Mouse (Mus musculus): Measurements from ENCODE around the gene Polr3k. TPM values are rescaled to one million over a fixed set of nuclear protein-coding genes. Genes with fewer than 3 reads are reported as not detected.
A peak's percentile ranks its signal among the peaks of the same experiment; 100 is the strongest.

Gene Polr3k
- 39.3 and 50.7 TPM in 2 replicates for total RNA-seq (2017)

DNA sequence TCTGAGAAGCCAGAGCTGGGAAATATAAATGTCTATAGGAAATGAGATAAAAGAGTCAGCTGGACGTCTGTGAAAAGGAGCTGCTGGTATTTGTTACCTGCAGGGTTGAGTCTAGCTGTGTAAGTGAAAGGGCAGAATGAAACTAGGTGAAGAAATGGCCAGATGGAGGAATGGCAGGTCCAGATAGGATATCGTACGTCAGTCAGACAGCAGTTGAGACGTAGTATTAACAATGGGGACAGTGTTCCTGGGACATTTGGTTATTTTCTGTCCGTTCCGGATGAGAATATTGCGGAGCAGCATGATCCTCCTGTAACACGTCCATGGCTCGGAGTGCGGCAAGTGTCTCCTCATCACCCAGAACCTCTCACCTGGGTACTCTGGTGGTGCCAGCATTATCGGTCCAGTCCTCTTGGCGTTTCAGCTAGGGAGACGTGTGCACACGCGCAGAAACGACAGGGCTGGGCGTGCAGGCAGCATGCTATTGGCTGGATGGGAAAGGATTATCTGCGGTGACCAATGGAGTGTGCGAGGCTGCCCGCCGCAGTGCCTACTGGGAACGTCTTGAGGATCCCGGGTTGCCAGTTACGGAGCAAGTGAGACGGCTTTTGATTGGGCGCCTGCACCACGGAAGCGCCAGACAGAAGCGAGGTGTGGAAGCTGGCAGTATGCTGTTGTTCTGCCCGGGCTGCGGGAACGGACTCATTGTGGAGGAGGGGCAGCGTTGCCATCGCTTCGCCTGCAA, at the start of gene Polr3k:
Polr3k (plus strand) TSS at position 547 of the 745 bp plus-strand sequence.
- peak; percentile 98 for ATAC-seq (replicated peaks; ENCODE audit: low read depth, poor library complexity, severe bottlenecking)

DNA sequence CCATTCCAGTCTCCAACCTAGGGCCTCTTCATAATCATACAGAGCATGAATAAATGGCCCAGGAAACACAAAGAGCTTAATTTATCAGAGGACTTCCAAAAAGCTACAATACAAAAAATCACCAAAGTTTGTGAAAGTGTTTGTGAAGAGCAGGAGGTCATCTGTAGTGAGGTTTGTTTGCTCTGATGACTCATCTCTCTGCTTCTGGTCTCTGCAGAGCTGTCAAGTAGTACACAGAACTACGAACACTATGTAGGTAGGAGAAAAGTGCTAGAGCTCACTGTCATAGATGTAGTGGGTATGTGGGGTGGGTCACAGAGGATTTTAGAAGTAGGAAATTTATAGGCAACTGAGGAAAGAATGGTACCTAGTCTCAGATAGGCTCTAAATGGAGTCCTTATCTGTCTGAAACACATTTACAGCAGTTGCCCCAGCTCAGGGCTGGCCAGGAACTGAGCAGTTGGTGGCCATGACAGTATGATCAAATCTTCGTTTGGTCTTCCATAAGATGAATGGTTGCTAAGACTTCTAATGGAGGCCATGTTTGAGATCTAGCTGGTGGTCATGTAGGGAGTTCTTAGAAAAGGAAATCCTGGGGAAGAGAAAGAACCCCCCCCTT, 35.0 kb upstream of the Polr3k start:
- peak; percentile 42; the same call in 1 of the 2 replicates for ATAC-seq (replicated peaks; ENCODE audit: low read depth, poor library complexity, severe bottlenecking)

DNA sequence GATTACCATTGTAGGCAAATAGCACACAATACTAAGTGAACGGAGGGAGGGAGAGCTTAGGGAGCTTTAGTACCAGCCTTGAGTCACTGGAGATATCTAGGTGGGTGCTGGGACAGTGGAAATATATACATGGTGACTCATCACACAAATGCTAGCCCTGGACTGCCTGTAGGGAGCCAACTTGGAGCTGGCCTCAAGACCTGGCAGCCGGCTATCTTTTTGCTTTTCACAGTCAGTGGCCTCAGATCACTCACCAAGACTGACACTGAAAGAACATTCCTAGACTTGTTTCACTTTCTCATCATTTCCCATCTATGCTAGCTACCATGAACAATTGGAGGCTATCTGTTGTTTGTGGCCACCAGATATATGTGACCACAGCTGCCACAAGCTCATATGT, 31.4 kb upstream of the Polr3k start:
- no peak for ATAC-seq (replicated peaks; ENCODE audit: low read depth, poor library complexity, severe bottlenecking)

DNA sequence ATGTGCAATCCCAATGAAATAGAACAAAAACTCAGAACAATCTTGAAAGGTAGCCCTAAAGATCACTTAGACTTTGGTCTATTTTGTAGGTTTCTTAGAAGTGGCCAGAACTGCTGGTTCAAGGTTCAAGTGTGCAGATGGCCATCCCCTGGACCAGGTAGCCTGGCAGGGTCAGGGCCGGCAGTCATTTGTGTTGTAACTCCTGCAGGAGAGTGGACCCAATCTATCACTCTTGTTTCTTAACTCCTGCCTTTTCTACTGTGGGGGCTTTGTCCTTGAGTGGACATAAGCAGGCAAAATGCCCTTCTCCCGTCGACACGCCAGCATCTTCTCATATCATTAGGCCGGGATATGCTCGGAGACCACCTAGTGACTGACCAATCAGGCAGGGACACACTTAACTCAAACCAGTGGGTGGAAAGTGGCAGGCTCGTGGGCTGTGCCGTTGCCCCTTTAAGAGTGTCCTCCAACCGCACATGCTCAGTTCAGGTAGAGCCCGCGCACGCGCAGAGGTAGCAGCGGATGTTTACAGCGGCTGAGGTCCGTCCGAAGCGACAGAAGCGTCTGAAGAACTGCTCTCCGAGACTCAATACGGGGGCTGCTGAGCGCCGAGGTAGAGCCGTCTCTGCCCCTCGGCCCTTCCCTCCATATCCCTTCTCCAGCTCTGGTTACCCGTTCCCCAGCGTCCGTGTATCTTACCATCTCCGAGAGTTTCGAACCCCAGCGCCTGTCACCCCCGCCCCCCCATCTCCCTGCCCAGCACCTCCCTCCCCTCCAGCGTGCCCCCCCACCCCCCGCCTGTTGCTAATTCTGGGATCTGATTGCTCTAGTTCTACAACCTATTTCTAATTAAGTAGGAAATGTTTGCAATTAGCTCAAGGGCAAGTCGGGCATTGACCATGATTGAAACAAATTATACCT, 26.5 kb upstream of the Polr3k start, which contains the start of gene Pcmtd2:
Pcmtd2 (plus strand) TSS at position 483 of the 921 bp plus-strand sequence.
- peak; percentile 98 for ATAC-seq (replicated peaks; ENCODE audit: low read depth, poor library complexity, severe bottlenecking)

DNA sequence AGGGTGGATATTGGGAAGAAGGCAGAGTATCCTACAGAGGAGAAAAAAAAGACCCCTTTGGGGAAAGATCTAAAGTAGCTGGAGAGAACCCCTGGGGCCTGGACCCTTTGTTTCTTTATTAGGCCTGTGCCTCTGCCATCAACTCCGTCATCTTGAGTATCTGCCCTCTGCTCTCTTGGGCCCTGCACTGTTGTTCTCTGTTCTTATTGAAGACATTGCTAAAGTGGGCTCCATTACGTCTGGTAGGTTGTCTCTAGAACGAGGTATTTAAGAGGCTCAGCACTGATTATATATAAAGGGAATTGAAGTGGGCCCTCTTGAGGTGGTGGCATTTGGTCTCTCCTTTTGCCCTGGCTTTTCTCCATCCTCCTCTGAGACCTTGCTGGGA, 25.9 kb upstream of the Polr3k start:
- no peak for ATAC-seq (replicated peaks; ENCODE audit: low read depth, poor library complexity, severe bottlenecking)

DNA sequence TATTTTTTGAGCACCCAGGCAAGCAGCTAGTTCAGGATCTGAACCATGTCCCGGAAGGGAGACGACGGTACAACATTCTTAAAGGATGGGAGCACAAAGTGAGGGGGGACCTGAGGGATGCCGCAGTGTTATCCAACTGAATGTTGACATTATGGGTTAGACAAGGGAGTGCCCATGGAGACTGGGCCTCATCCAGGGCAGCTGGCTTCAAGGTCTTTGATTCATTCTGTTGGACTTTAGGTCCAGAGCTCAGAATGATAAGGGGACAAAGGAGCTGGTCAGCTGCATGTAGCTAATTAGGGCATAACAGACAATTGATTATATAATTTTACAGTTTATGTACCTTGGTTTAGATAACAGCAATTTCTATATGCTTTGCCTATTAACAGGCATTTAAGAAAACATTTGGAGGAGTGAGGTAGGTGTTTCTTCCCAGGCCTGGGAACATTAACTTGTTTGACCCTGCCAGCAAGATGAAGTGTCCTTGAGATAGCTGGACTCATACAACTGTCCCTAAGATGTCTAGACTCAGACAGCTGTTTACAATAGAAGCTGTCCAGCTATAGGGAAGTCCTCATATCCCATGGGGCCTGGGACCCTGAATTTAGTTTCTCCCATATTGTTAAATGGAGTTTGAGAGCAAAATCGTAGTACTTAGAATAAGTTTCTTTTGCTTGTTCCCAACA, 18.3 kb upstream of the Polr3k start:
- no peak for ATAC-seq (replicated peaks; ENCODE audit: low read depth, poor library complexity, severe bottlenecking)

DNA sequence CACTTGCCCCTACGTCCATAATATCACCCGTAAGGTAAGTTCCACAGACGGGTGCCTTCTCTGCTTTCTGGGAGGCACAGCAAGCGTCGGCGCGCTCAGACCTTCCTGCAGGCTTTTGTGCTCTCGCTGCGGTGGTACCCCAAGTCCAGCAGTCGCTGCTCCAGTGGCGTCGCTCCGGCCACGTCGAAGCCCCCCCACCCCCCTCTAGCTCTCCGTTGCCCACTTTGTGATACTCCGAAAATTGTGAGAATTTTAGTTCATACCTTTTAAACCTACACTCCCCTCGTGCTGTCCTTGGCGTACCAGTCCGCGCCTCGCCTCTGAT, 361 bp downstream of the Polr3k start:
- no peak for ATAC-seq (replicated peaks; ENCODE audit: low read depth, poor library complexity, severe bottlenecking)

DNA sequence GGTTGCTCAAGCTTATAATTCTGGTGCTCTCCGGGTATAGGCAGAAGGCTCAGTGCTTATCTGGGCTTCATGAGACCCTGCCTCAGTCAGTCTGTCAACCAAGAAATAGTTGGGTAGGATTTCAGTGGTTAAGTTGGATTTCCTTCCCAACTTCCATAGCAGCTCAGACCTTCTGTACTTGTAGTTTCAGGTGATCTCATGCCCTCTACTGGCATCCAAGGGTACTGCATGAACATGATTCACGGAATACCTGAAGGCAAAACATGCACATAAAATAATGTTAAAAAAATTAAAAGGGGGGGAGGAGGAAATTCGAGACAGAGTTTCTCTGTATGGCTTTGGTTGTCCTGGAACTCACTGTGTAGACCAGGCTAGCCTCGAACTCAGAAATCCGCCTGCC, 2.8 kb downstream of the Polr3k start:
- no peak for ATAC-seq (replicated peaks; ENCODE audit: low read depth, poor library complexity, severe bottlenecking)

DNA sequence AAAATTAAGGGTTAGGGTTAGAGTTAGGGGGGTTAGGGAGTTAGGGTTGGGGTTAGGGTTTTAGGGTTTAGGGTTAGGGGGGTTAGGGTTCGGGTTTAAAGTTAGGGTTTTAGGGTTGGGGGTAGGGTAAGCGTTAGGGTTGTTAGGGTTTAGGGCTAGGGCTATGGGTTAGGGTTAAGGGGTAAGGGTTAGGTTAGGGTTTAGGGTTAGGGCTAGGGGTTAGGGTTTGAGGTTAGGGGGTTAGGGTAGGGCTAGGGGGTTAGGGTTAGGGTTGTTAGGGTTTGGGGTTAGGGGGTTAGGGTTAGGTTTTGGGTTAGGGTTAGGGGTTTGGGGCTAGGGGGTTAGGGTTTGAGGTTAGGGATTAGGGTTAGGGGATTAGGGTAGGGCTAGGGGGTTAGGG, 6.9 kb downstream of the Polr3k start:
- no peak for ATAC-seq (replicated peaks; ENCODE audit: low read depth, poor library complexity, severe bottlenecking)

DNA sequence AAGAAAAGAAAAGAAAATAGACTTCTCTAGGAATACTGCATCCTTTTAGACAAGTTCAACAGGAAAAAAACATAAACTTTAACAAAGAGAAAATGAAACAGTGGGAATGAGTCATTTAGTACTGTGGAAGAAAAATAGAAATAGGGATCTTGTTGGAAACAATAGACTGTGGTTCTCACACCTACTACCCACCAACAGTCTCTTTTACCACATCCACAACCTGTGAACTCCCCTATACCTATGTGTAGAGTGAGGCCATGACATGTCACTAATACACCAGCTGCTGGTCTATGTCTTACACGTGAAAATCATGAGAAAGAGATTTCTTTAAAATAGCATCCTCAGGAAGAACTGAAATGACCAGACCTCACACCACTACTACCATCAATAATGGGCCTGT, 14.8 kb downstream of the Polr3k start:
- ATAC-seq (replicated peaks; ENCODE audit: low read depth, poor library complexity, severe bottlenecking): no peak

DNA sequence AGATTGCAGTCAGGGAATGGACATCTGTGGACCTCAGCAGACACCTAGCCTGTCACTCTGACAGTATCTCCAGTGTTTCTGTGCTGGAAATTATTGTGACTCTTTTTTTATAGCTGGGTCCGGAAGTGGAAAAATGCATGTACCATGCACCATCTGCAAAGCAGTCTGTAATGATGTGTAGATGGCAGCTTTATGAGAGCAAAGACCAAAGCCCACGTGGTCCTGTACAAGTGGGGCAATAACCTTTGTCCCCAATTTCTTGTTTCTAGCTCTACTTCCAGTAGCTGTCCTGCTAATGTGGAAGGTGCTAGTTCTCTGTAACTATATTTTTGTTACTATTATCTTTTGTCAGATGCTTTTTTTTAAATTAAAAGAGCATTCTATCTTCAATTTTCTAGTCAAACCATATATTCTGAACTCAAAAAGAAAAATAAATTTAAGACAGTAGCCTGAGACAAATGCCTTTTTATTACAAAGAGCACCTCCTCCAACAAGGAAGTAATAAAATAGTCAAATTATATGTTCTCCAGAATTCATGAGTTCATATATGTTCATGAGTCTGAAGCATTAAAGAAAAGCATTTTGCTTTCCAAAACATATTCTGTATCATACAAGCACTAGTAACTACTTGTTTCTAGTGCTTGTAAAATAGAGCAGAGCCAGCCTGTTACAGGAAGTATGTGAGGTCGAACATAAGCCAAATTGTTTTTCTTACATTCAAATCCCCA, 19.0 kb downstream of the Polr3k start:
- no peak for ATAC-seq (replicated peaks; ENCODE audit: low read depth, poor library complexity, severe bottlenecking)

DNA sequence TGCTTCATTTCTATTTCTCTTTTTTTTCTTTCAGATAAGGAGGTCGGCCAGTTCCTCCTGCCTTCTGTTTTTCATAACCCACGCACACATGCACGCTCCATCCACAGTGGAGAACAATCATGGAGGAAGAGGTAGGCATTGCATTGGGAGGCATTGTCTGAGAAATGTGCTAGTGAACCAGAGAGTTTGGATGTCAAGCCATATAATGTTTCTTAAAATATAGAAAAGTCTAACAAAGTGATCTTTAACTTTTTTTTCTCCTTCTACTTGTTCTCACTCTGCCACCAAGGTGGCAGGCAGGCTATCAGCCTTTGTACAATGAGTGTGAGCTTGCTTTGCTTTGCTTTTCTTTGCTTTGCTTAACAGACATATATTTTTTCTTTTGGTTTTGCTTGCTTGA, 53.7 kb downstream of the Polr3k start:
- ATAC-seq (replicated peaks; ENCODE audit: low read depth, poor library complexity, severe bottlenecking): no peak

DNA sequence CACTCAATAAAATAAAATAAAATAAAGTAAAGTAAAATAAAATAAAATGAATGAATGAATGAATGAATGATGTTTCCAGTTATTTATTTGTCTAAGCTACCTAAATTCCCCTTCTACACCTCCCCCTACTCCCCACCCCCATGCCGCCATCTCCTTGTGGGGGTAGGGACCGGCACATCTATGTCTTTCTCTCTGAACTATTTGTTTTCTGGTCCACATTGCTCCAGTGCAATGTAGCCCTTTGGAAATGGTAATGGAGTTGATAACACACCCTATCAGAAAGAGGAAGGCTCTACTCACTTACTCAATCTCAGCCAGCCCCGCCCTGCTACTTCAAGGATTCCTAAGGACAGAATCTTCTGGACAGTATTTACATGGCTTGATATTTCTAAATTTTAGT, 54.4 kb downstream of the Polr3k start:
- ATAC-seq (replicated peaks; ENCODE audit: low read depth, poor library complexity, severe bottlenecking): peak; percentile 89

Other genes with a start within 250 kb of the Polr3k start
- not detected in 2 replicates for gene Gm29797, start 207.3 kb upstream of the Polr3k start, total RNA-seq (2017)
- gene Sox18, start 192.7 kb upstream of the Polr3k start, total RNA-seq (2017): not detected in 2 replicates
- gene Tcea2, start 184.0 kb upstream of the Polr3k start, total RNA-seq (2017): 3.3 and 9.6 TPM in 2 replicates
- gene Rgs19, start 170.4 kb upstream of the Polr3k start, total RNA-seq (2017): 67.5 and 113 TPM in 2 replicates
- not detected in 2 replicates for gene Lkaaear1, start 165.9 kb upstream of the Polr3k start, total RNA-seq (2017)
- gene Oprl1, start 149.3 kb upstream of the Polr3k start, total RNA-seq (2017): not detected in 2 replicates
- not detected in 2 replicates for gene Myt1, start 101.0 kb upstream of the Polr3k start, total RNA-seq (2017)
- gene Pcmtd2, start 26.5 kb upstream of the Polr3k start, total RNA-seq (2017): 28.0 and 35.9 TPM in 2 replicates
- gene Gm14496, start 126.8 kb downstream of the Polr3k start, total RNA-seq (2017): not detected in 2 replicates